Mouse (Mus musculus): Measurements from ENCODE around the gene 1700088E04Rik. TPM values are rescaled to one million over a fixed set of nuclear protein-coding genes. Genes with fewer than 3 reads are reported as not detected.

The 1700088E04Rik gene
- polyA plus RNA-seq, 1 experiment from 2014 or later = 13.5 TPM

GRCm38 (mm10) chr15:79155572-79155971, 14.5 kb upstream of the 1700088E04Rik start:
- no peaks in the 10 kb centered on the region for H3K36me3 ChIP-seq (ENCODE audit: control insufficient read depth, insufficient read depth, low read length)
- 24% methylated on average over 3 of the region's 3 CpGs for WGBS
- DNase-seq (ENCODE audit: low spot score) (no peak), ATAC-seq (ENCODE audit: low FRiP score) (no peak)
- no peaks in the 10 kb centered on the region for H3K27me3 ChIP-seq (ENCODE audit: control insufficient read depth, insufficient read depth, low read length)
- no peak overlapping the region for H3K4me2 ChIP-seq (replicated peaks; ENCODE audit: low read depth, low read length)
- no peaks in the 10 kb centered on the region for H3K9me3 ChIP-seq (ENCODE audit: control insufficient read depth, low read length)
- peak overlapping the region; percentile 37; the same call in 1 of the 2 replicates for H3K9ac ChIP-seq (ENCODE audit: low read depth, low read length)
- H3K27ac ChIP-seq (ENCODE audit: low read depth, low read length) = no peak overlapping the region
- peaks cover 16% of the 10 kb centered on the region for H3K4me1 ChIP-seq (replicated peaks; ENCODE audit: control insufficient read depth, insufficient read depth, low read length)
- no peak overlapping the region for H3K4me3 ChIP-seq (ENCODE audit: low read depth, low read length)

DNA sequence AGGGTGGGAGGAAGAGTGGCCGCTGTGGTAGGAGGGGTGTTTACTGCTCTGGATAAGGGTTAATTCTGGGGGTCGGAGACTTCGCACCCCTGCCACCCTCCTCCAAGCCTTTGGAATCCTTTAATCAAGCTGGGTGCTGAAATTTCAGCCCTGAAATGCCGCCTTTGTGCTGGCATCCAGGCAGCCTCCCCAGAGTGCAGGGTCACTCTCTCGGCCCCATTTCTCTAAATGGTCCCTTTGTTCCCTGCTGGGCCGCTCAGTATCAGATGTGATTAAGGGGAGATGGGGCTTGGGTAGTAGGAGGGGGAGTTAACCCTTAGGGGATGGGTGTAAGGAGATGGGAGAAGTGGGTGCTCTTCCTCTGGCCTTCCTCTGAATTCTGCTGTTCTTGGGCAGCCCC, 11.7 kb upstream of the 1700088E04Rik start:
- Histone ChIP-seq H3K27me3 (ENCODE audit: control insufficient read depth, insufficient read depth, low read length) (no peaks in the 10 kb centered on the region), H3K4me1 (replicated peaks; ENCODE audit: control insufficient read depth, insufficient read depth, low read length) (peaks cover 16% of the 10 kb centered on the region), H3K9me3 (ENCODE audit: control insufficient read depth, low read length) (no peaks in the 10 kb centered on the region), H3K27ac (ENCODE audit: low read depth, low read length) (peak overlapping the region; percentile 80), H3K4me3 (ENCODE audit: low read depth, low read length) (no peak overlapping the region), H3K9ac (ENCODE audit: low read depth, low read length) (no peak overlapping the region), H3K4me2 (replicated peaks; ENCODE audit: low read depth, low read length) (no peak overlapping the region), H3K36me3 (ENCODE audit: control insufficient read depth, insufficient read depth, low read length) (no peaks in the 10 kb centered on the region)
- WGBS = 44% methylated on average over 6 of the region's 6 CpGs
- ATAC-seq (ENCODE audit: low FRiP score) (no peak), DNase-seq (ENCODE audit: low spot score) (no peak)

- H3K36me3 ChIP-seq (ENCODE audit: control insufficient read depth, insufficient read depth, low read length) = peaks cover 4% of the 10 kb centered on the region; the same call in 1 of the 2 replicates
- DNase-seq (ENCODE audit: low spot score) (peak; percentile 57), ATAC-seq (ENCODE audit: low FRiP score) (peak; percentile 54)
- H3K9me3 ChIP-seq (ENCODE audit: control insufficient read depth, low read length) = no peaks in the 10 kb centered on the region
- H3K9ac ChIP-seq (ENCODE audit: low read depth, low read length) = peak overlapping the region; percentile 8; the same call in 1 of the 2 replicates
- H3K4me1 ChIP-seq (replicated peaks; ENCODE audit: control insufficient read depth, insufficient read depth, low read length) = peaks cover 16% of the 10 kb centered on the region
- no peak overlapping the region for H3K4me3 ChIP-seq (ENCODE audit: low read depth, low read length)
- WGBS = 67% methylated on average over 8 of the region's 8 CpGs
- no peak overlapping the region for H3K4me2 ChIP-seq (replicated peaks; ENCODE audit: low read depth, low read length)
- no peaks in the 10 kb centered on the region for H3K27me3 ChIP-seq (ENCODE audit: control insufficient read depth, insufficient read depth, low read length)
- peak overlapping the region; percentile 80 for H3K27ac ChIP-seq (ENCODE audit: low read depth, low read length)
These were observed 10.8 kb upstream of the 1700088E04Rik start for GRCm38 (mm10) chr15:79151881-79152280.

- Histone ChIP-seq H3K27ac (ENCODE audit: low read depth, low read length) (no peak overlapping the region), H3K9me3 (ENCODE audit: control insufficient read depth, low read length) (no peaks in the 10 kb centered on the region), H3K27me3 (ENCODE audit: control insufficient read depth, insufficient read depth, low read length) (no peaks in the 10 kb centered on the region), H3K4me2 (replicated peaks; ENCODE audit: low read depth, low read length) (no peak overlapping the region), H3K9ac (ENCODE audit: low read depth, low read length) (no peak overlapping the region), H3K36me3 (ENCODE audit: control insufficient read depth, insufficient read depth, low read length) (peaks cover 9% of the 10 kb centered on the region; the same call in 1 of the 2 replicates), H3K4me1 (replicated peaks; ENCODE audit: control insufficient read depth, insufficient read depth, low read length) (peaks cover 7% of the 10 kb centered on the region; the same call in 1 of the 2 replicates), H3K4me3 (ENCODE audit: low read depth, low read length) (no peak overlapping the region)
- WGBS = 54% methylated on average over 7 of the region's 7 CpGs
- ATAC-seq (ENCODE audit: low FRiP score) = peak; percentile 58
- DNase-seq (ENCODE audit: low spot score) = peak; percentile 93
These were observed 7.5 kb upstream of the 1700088E04Rik start for GRCm38 (mm10) chr15:79148533-79148932.

- no peak for ATAC-seq (ENCODE audit: low FRiP score)
- DNase-seq (ENCODE audit: low spot score) = no peak
- no peak overlapping the region for H3K9ac ChIP-seq (ENCODE audit: low read depth, low read length)
- H3K4me3 ChIP-seq (ENCODE audit: low read depth, low read length) = no peak overlapping the region
- H3K9me3 ChIP-seq (ENCODE audit: control insufficient read depth, low read length) = no peaks in the 10 kb centered on the region
- H3K4me1 ChIP-seq (replicated peaks; ENCODE audit: control insufficient read depth, insufficient read depth, low read length) = 0 out of 2 replicates have a peak, but pooled peaks cover 2% of the 10 kb centered on the region
- no peak overlapping the region for H3K27ac ChIP-seq (ENCODE audit: low read depth, low read length)
- H3K27me3 ChIP-seq (ENCODE audit: control insufficient read depth, insufficient read depth, low read length) = no peaks in the 10 kb centered on the region
- no peak overlapping the region for H3K4me2 ChIP-seq (replicated peaks; ENCODE audit: low read depth, low read length)
- WGBS = 92% methylated on average over 6 of the region's 7 CpGs
- H3K36me3 ChIP-seq (ENCODE audit: control insufficient read depth, insufficient read depth, low read length) = peaks cover 9% of the 10 kb centered on the region; the same call in 1 of the 2 replicates
These were observed 4.5 kb upstream of the 1700088E04Rik start for GRCm38 (mm10) chr15:79145522-79145921.

DNA sequence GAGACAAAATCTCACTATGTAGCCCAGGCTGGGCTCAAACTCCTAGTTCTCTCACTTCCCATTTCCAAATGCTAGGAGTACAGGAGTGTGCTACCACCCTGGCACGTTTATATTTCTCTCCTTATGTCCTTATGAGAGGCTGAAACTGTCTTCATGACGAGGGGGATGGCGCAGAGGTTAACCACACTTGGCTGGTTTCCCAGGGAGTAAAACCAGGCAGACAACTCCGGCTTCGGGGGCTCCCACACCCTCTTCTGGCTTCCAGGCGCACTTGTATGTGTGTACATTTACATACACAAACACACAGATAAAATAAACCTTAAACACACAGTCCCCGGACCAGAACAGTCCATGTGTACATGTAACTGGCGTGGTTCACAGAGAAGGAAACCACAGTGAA, 3.0 kb upstream of the 1700088E04Rik start:
- Histone ChIP-seq H3K27ac (ENCODE audit: low read depth, low read length) (no peak overlapping the region), H3K36me3 (ENCODE audit: control insufficient read depth, insufficient read depth, low read length) (peaks cover 9% of the 10 kb centered on the region; the same call in 1 of the 2 replicates), H3K4me1 (replicated peaks; ENCODE audit: control insufficient read depth, insufficient read depth, low read length) (0 out of 2 replicates have a peak, but pooled peaks cover 2% of the 10 kb centered on the region), H3K4me3 (ENCODE audit: low read depth, low read length) (no peak overlapping the region), H3K9me3 (ENCODE audit: control insufficient read depth, low read length) (no peaks in the 10 kb centered on the region), H3K4me2 (replicated peaks; ENCODE audit: low read depth, low read length) (no peak overlapping the region), H3K9ac (ENCODE audit: low read depth, low read length) (no peak overlapping the region), H3K27me3 (ENCODE audit: control insufficient read depth, insufficient read depth, low read length) (no peaks in the 10 kb centered on the region)
- 95% methylated on average over 8 of the region's 8 CpGs for WGBS
- ATAC-seq (ENCODE audit: low FRiP score) = no peak
- DNase-seq (ENCODE audit: low spot score) = no peak

- Histone ChIP-seq H3K36me3 (ENCODE audit: control insufficient read depth, insufficient read depth, low read length) (peaks cover 9% of the 10 kb centered on the region; the same call in 1 of the 2 replicates), H3K9me3 (ENCODE audit: control insufficient read depth, low read length) (no peaks in the 10 kb centered on the region), H3K27me3 (ENCODE audit: control insufficient read depth, insufficient read depth, low read length) (no peaks in the 10 kb centered on the region), H3K9ac (ENCODE audit: low read depth, low read length) (no peak overlapping the region), H3K4me3 (ENCODE audit: low read depth, low read length) (no peak overlapping the region), H3K4me2 (replicated peaks; ENCODE audit: low read depth, low read length) (no peak overlapping the region), H3K4me1 (replicated peaks; ENCODE audit: control insufficient read depth, insufficient read depth, low read length) (0 out of 2 replicates have a peak, but pooled peaks cover 2% of the 10 kb centered on the region), H3K27ac (ENCODE audit: low read depth, low read length) (no peak overlapping the region)
- ATAC-seq (ENCODE audit: low FRiP score) = no peak
- WGBS = 88% methylated on average over 12 of the region's 12 CpGs
- no peak for DNase-seq (ENCODE audit: low spot score)
These were observed 2.3 kb upstream of the 1700088E04Rik start for GRCm38 (mm10) chr15:79143316-79143715.

GRCm38 (mm10) chr15:79141566-79141917, 489 bp upstream of the 1700088E04Rik start:
- Histone ChIP-seq H3K9me3 (ENCODE audit: control insufficient read depth, low read length) (no peaks in the 10 kb centered on the region), H3K27me3 (ENCODE audit: control insufficient read depth, insufficient read depth, low read length) (no peaks in the 10 kb centered on the region), H3K4me1 (replicated peaks; ENCODE audit: control insufficient read depth, insufficient read depth, low read length) (0 out of 2 replicates have a peak, but pooled peaks cover 2% of the 10 kb centered on the region), H3K4me2 (replicated peaks; ENCODE audit: low read depth, low read length) (peak overlapping the region; percentile 67), H3K4me3 (ENCODE audit: low read depth, low read length) (peak overlapping the region; percentile 77), H3K36me3 (ENCODE audit: control insufficient read depth, insufficient read depth, low read length) (0 out of 2 replicates have a peak, but pooled peaks cover 3% of the 10 kb centered on the region), H3K27ac (ENCODE audit: low read depth, low read length) (no peak overlapping the region), H3K9ac (ENCODE audit: low read depth, low read length) (peak overlapping the region; percentile 67)
- 1% methylated on average over 7 of the region's 7 CpGs for WGBS
- no peak for DNase-seq (ENCODE audit: low spot score)
- 0 out of 2 replicates have a peak, but pooled peaks have one; percentile 10 for ATAC-seq (ENCODE audit: low FRiP score)

DNA sequence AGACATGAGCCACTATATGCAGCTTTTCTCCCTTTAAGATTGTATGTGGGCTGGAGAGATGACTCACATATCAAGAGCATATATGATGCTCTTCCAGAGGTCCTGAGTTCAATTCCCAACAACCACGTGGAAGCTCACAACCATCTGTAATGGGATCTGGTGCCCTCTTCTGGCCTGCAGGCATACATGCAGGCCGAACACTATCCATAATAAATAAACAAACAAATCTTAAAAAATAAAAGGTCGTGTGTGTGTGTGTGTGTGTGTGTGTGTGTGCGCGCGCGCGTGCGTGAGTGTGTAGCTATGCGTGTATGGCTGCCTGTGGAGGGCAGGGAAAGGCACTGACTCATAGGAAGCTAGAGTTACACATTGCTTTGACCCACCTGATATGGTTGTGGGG, 1.4 kb downstream of the 1700088E04Rik start:
- Histone ChIP-seq H3K4me3 (ENCODE audit: low read depth, low read length) (no peak overlapping the region), H3K4me1 (replicated peaks; ENCODE audit: control insufficient read depth, insufficient read depth, low read length) (0 out of 2 replicates have a peak, but pooled peaks cover 2% of the 10 kb centered on the region), H3K36me3 (ENCODE audit: control insufficient read depth, insufficient read depth, low read length) (no peaks in the 10 kb centered on the region), H3K27me3 (ENCODE audit: control insufficient read depth, insufficient read depth, low read length) (no peaks in the 10 kb centered on the region), H3K4me2 (replicated peaks; ENCODE audit: low read depth, low read length) (no peak overlapping the region), H3K27ac (ENCODE audit: low read depth, low read length) (no peak overlapping the region), H3K9me3 (ENCODE audit: control insufficient read depth, low read length) (no peaks in the 10 kb centered on the region), H3K9ac (ENCODE audit: low read depth, low read length) (no peak overlapping the region)
- WGBS = 68% methylated on average over 10 of the region's 10 CpGs
- no peak for ATAC-seq (ENCODE audit: low FRiP score)
- DNase-seq (ENCODE audit: low spot score) = no peak
